Mouse (Mus musculus) olfactory bulb, adult 2 months (tissue): ENCODE measurements around the gene Aldh4a1. TPM values are rescaled to one million over a fixed set of nuclear protein-coding genes. Genes with fewer than 3 reads are reported as not detected.

ENCODE experiments used
- H3K27ac ChIP-seq: fragments of 200-500 bp; 2 replicates; pipeline ENCODE4 v1.5.1; 2012; ENCODE audit warnings: low read depth, low read length; ENCODE audit not compliant: insufficient read depth
- H3K4me1 ChIP-seq: fragments of 200-500 bp; 2 replicates; pipeline ENCODE4 v1.6.1; 2012; ENCODE audit warnings: low read length; ENCODE audit not compliant: control insufficient read depth, insufficient read depth
- H3K4me3 ChIP-seq: fragments of 200-500 bp; 2 replicates; pipeline ENCODE4 v1.5.1; 2012; ENCODE audit warnings: mild to moderate bottlenecking, low read depth, low read length, moderate library complexity; ENCODE audit not compliant: insufficient read depth
- CTCF ChIP-seq: fragments of 200-500 bp; IDR thresholded peaks from 2 replicates; pipeline ENCODE4 v1.5.1; 2012; ENCODE audit warnings: low read depth, mild to moderate bottlenecking, low read length, moderate library complexity; ENCODE audit not compliant: insufficient read depth
- POLR2A ChIP-seq: fragments of 200-500 bp; IDR thresholded peaks from 2 replicates; pipeline ENCODE4 v1.6.1; 2012; ENCODE audit warnings: mild to moderate bottlenecking, low read depth, low read length, moderate library complexity; ENCODE audit not compliant: insufficient read depth
- WGBS: fragments of 180-500 bp; shearing (Covaris S2); methylation state at CpG from one replicate; pipeline ENCODE4 v1.1.7; 2018; 5-methylcytosine and 5-hydroxymethylcytosine counted together
- polyA plus RNA-seq: library from polyadenylated mRNA; stranded (reverse); fragments of >200 nt; gene quantifications from 2 replicates; pipeline ENCODE4 v1.2.4, GENCODE M21; 2012; ENCODE audit warnings: low replicate concordance; ENCODE audit not compliant: missing spikeins, insufficient read depth, insufficient read length

Aldh4a1 gene
- polyA plus RNA-seq, 1 experiment = not detected

GRCm38 (mm10) chr4:139598356-139598755 lies 24.3 kb upstream of the Aldh4a1 start:
- H3K4me1 ChIP-seq = peaks cover 74% of the 10 kb centered on the region
- WGBS = 31% methylated on average over 13 of the region's 13 CpGs
- H3K27ac ChIP-seq = peak overlapping the region; percentile 41; the same call in 1 of the 2 replicates
- no peak overlapping the region for H3K4me3 ChIP-seq
- TF ChIP-seq CTCF (no peak), POLR2A (no peak)

GRCm38 (mm10) chr4:139598950-139599518 lies 23.6 kb upstream of the Aldh4a1 start:
- peak overlapping the region; percentile 11 for H3K4me3 ChIP-seq
- WGBS = 3% methylated on average over 12 of the region's 12 CpGs

GRCm38 (mm10) chr4:139601519-139602356 lies 20.9 kb upstream of the Aldh4a1 start:
- 45% methylated on average over 7 of the region's 7 CpGs for WGBS
- Histone ChIP-seq H3K27ac (peak overlapping the region; percentile 69), H3K4me3 (no peak overlapping the region), H3K4me1 (peaks cover 57% of the 10 kb centered on the region)
- TF ChIP-seq POLR2A (no peak), CTCF (no peak)

More at GRCm38 (mm10) chr4:139598950-139599518, 23.6 kb upstream of the Aldh4a1 start:
- TF ChIP-seq CTCF (no peak), POLR2A (no peak)
- peaks cover 74% of the 10 kb centered on the region for H3K4me1 ChIP-seq
- H3K27ac ChIP-seq = peak overlapping the region; percentile 41

- 62% methylated on average over 14 of the region's 14 CpGs for WGBS
- TF ChIP-seq CTCF (no peak), POLR2A (no peak)
- H3K27ac ChIP-seq = peak within 1 kb of the TSS; percentile 69
- no peak within 1 kb of the TSS for H3K4me3 ChIP-seq
- peaks cover 49% of the 10 kb centered on the region for H3K4me1 ChIP-seq
These were observed 20.1 kb upstream of the Aldh4a1 start, which contains the start of gene Gm21969 for GRCm38 (mm10) chr4:139602357-139603244. Gene Gm21969, plus strand, starts transcription at chr4:139603186.

DNA sequence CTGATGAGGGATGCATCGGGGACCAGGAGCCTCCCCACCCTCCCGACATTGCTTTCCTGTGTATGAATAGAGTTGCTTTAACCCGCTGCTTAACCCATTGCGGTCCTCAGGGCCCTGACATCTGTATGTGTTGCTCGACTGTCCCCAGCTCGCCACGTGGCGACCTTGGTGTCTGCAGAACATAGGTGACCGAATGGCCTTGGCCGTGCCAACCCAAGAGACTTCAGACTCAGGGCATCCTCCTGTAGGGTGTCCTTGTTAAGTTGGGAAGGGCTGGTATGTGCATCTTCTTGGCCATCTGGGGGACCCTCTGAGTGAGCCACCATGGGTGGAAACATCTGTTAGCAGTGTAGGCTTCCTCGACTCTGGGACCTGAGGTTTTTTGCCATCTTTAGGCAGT lies 17.4 kb upstream of the Aldh4a1 start:
- TF ChIP-seq POLR2A = no peak
- TF ChIP-seq CTCF = no peak
- 86% methylated on average over 11 of the region's 11 CpGs for WGBS
- Histone ChIP-seq H3K4me3 (no peak overlapping the region), H3K4me1 (peaks cover 23% of the 10 kb centered on the region), H3K27ac (no peak overlapping the region)

DNA sequence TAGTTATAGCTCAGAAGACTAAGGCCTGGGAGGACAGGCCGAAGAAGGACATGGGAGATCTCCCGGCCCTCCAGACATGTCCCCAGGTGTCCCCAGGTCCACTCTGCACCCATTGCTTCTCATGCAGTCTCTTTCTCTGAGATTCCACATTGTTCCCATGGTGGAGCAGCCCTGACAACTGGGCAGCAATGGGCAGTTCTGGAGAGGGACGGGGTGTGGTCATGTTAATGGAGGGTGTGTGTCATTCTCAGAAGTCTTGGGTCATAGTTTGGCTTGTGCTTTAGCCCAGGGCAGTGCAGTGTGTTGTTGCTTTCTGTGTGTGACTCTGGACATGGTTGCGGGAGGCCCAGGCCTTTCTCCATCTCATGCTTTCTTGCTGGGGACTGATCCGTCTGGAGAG lies 15.9 kb upstream of the Aldh4a1 start:
- 95% methylated on average over 5 of the region's 5 CpGs for WGBS
- H3K27ac ChIP-seq = no peak overlapping the region
- TF ChIP-seq POLR2A (no peak), CTCF (no peak)
- H3K4me3 ChIP-seq = no peak overlapping the region
- peaks cover 16% of the 10 kb centered on the region for H3K4me1 ChIP-seq

DNA sequence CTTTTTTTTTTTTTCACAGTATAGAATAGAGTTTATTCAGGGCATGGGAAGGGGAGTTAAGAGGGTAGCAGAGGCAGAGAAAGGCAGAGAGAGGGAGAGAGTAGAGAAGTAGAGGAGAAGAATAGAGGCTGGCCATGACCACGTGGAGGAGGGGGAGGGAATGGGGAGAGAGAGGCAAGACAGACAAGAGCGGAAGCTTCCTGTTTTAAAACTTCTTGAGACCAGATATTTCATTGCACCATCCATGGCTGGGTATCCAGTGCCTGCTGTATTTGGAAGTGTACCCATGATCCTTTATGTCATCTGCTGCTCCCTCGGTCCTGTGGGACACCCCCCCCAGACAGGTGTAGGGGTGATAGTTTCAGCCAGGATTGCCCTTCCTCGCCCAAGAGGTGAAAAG lies 13.7 kb upstream of the Aldh4a1 start:
- 70% methylated on average over 4 of the region's 4 CpGs for WGBS
- H3K4me1 ChIP-seq = peaks cover 4% of the 10 kb centered on the region
- no peak overlapping the region for H3K4me3 ChIP-seq
- no peak for TF ChIP-seq POLR2A
- no peak for TF ChIP-seq CTCF
- no peak overlapping the region for H3K27ac ChIP-seq

DNA sequence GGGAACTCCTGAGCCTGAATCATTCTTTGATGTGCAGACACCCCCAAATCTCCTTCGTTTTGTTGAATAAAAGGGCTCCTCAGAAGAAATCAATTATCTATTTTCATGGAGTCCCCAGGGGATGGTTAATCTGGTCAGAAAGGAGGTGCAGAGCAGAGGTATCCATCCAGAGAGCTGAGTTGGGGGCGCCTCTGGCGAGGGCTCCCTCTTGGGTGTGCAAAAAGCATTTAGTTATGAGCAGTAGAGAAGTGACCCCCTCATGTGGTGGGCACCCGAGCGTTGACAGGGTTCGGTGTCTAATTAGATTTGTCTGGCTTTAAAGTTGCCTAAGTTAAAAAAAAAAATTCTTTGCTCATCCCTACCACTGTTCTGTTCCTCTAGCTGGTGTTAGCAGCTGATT lies 11.7 kb upstream of the Aldh4a1 start:
- no peak overlapping the region for H3K27ac ChIP-seq
- H3K4me1 ChIP-seq = peaks cover 7% of the 10 kb centered on the region
- TF ChIP-seq CTCF (no peak), POLR2A (no peak)
- no peak overlapping the region for H3K4me3 ChIP-seq
- WGBS = 36% methylated on average over 6 of the region's 6 CpGs
